Mouse (Mus musculus): ENCODE results near the gene C2cd5.

DNA sequence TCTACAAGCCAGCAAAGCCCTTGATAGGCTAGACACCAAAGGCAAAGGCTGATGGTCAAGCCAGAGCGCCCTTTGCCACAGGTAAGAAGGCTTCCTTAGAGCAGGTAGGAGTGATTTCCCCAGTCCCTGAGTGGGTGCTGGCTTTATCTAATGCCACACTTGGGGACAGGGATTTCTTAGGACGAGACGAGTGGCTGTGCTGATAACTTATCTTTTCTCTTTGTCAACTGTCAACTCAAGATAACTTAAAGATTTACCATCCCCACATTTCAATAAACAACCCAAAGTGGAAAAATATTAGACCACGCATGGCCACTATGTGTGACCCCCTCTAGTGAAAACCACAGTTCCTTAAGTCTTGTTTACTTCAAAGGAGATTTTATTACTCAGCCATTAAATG, 7.1 kb downstream of the C2cd5 start:
- TF ChIP-seq MYOG (IDR thresholded peaks at IDR 0.05; ENCODE audit: control insufficient read depth in 1 of 3, insufficient read depth in 1 of 3, insufficient read length in 2 of 3, low read depth in 2 of 3): no peak
- no peak for TF ChIP-seq POLR2AphosphoS2 (IDR thresholded peaks at IDR 0.05; ENCODE audit: insufficient read length, low read depth)
- no peak for TF ChIP-seq USF1 (IDR thresholded peaks at IDR 0.05; ENCODE audit: low read depth)
- TF ChIP-seq MYOD1 (IDR thresholded peaks at IDR 0.05; ENCODE audit: control insufficient read depth in 1 of 3, insufficient read length in 2 of 3, low read depth in 2 of 3): no peak
- TF ChIP-seq POLR2A (IDR thresholded peaks at IDR 0.05; ENCODE audit: insufficient read length, low read depth): no peak
- TF ChIP-seq TCF12 (IDR thresholded peaks at IDR 0.05; ENCODE audit: insufficient read depth, poor library complexity, severe bottlenecking): no peak
- no peak for TF ChIP-seq MAX (IDR thresholded peaks at IDR 0.05; ENCODE audit: low read depth)
